In the genomic region with DNA sequence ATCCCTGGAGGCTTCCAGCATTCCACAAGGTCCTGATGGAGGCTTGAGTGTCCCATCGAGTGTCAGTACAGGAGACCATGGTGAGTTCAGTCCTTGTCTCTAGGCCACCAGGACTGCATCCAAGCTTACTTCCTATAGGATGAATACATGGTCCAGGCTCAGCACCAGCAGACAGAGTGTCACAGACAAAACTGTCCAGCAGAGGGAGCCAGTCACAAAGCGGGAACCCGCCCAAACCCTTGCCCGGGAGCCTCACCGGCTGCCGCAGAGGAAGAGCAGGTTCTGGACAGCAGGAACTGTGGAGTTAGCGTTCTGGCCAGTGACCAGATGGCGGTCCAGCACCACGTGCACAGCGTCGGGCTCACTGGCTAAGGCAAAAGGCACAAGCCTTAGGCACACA, we compare ENCODE assay signal across 8 mouse cellular contexts. TPM values are rescaled to one million over a fixed set of nuclear protein-coding genes. Genes with fewer than 3 reads are reported as not detected.
DNase-seq lines count a peak whose midpoint lies in the region; ATAC-seq and TF ChIP-seq lines count a peak whose summit lies in the region.

No protein-coding gene starts in this region.

- H3K4me2 ChIP-seq in forebrain, embryonic 16.5 days (ENCODE audit: low read length) = no peak overlapping the region; the same call in 1 of the 2 replicates
- 0 out of 2 replicates have a peak overlapping the region, but pooled peaks have one; percentile 23 for H3K4me2 ChIP-seq in neural tube, embryonic 15.5 days

- H3K27ac ChIP-seq in forebrain, embryonic 16.5 days (ENCODE audit: low read length) = no peak overlapping the region
- no peak overlapping the region for H3K27ac ChIP-seq in layer of hippocampus, adult 2 months
- H3K27ac ChIP-seq in neural tube, embryonic 15.5 days (replicated peaks) = no peak overlapping the region

- peak; percentile 98 for TF ChIP-seq CTCF in layer of hippocampus, adult 2 months (conservative IDR thresholded peaks at IDR 0.05)
- TF ChIP-seq CTCF in lung, adult 2 months (IDR thresholded peaks at IDR 0.05; ENCODE audit: insufficient read depth, low read length) = peak; percentile 89

- no peaks in the 10 kb centered on the region for H3K9me3 ChIP-seq in forebrain, embryonic 16.5 days (ENCODE audit: control insufficient read depth, low read length)
- H3K9me3 ChIP-seq in neural tube, embryonic 15.5 days (replicated peaks) = no peaks in the 10 kb centered on the region

- ATAC-seq in forebrain, embryonic 16.5 days = peak; percentile 67
- ATAC-seq in hematopoietic stem cell, adult 5-6 weeks (replicated peaks in 1 of 2; ENCODE audit: insufficient read depth in 1 of 2, low FRiP score in 2 of 2, low TSS enrichment in 1 of 2, low read depth in 1 of 2, poor library complexity in 2 of 2, severe bottlenecking in 2 of 2) = peak; percentile 83 to 84
- ATAC-seq in neural tube, embryonic 15.5 days (ENCODE audit: low FRiP score) = peak; percentile 40

- H3K4me3 ChIP-seq in forebrain, embryonic 16.5 days (replicated peaks; ENCODE audit: low read length) = no peak overlapping the region
- no peak overlapping the region for H3K4me3 ChIP-seq in layer of hippocampus, adult 2 months
- no peak overlapping the region for H3K4me3 ChIP-seq in lung, adult 2 months (replicated peaks; ENCODE audit: extremely low read depth, low read depth, low read length)
- H3K4me3 ChIP-seq in neural tube, embryonic 15.5 days (replicated peaks) = no peak overlapping the region

- 10% methylated on average over 11 of the region's 11 CpGs for WGBS in forebrain, embryonic 16.5 days
- WGBS in lung, adult 2 months = 5% methylated on average over 11 of the region's 11 CpGs
- 11% methylated on average over 11 of the region's 11 CpGs for WGBS in neural tube, embryonic 15.5 days

- H3K36me3 ChIP-seq in forebrain, embryonic 16.5 days (ENCODE audit: control insufficient read depth, insufficient read depth) = no peaks in the 10 kb centered on the region; the same call in none of the 2 replicates
- H3K36me3 ChIP-seq in neural tube, embryonic 15.5 days = peaks cover 37% of the 10 kb centered on the region

- peak overlapping the region; percentile 15; the same call in 1 of the 2 replicates for H3K9ac ChIP-seq in forebrain, embryonic 16.5 days (replicated peaks; ENCODE audit: low read depth, low read length)
- no peak overlapping the region for H3K9ac ChIP-seq in neural tube, embryonic 15.5 days (replicated peaks)

- TF ChIP-seq POLR2A in lung, adult 2 months (IDR thresholded peaks at IDR 0.05; ENCODE audit: borderline replicate concordance, extremely low read depth, low read depth, low read length) = no peak

- peak; percentile 85 for DNase-seq in ES-CJ7 (ENCODE audit: low read depth, low spot score)
- DNase-seq in cerebellum, adult 18-20 months = peak; percentile 95 to 97
- peak; percentile 82 to 87 for DNase-seq in layer of hippocampus, adult 2 months (ENCODE audit: low spot score in 2 of 2)
- DNase-seq in lung, adult 2 months = peak; percentile 87
- peak; percentile 92 for DNase-seq in testis, postnatal 10 days (ENCODE audit: low spot score)

- H3K4me1 ChIP-seq in forebrain, embryonic 16.5 days (replicated peaks; ENCODE audit: control insufficient read depth, insufficient read depth, low read length) = peaks cover 12% of the 10 kb centered on the region
- H3K4me1 ChIP-seq in lung, adult 2 months (ENCODE audit: control insufficient read depth, insufficient read depth, low read length) = 0 out of 2 replicates have a peak, but pooled peaks cover 2% of the 10 kb centered on the region
- H3K4me1 ChIP-seq in neural tube, embryonic 15.5 days = peaks cover 18% of the 10 kb centered on the region

- no peaks in the 10 kb centered on the region for H3K27me3 ChIP-seq in forebrain, embryonic 16.5 days (replicated peaks; ENCODE audit: control insufficient read depth, insufficient read depth, low read length)
- H3K27me3 ChIP-seq in neural tube, embryonic 15.5 days (replicated peaks) = no peaks in the 10 kb centered on the region

RNA-seq across cellular contexts. Expression of gene Gatd1, which starts 5.1 kb away (rescaled TPM):
- polyA plus RNA-seq in forebrain, embryonic 16.5 days (2015; fragmentation: Nextera tagmentation; extraction: Ambion mirVana) = 56.4 and 65.9 TPM in 2 replicates
- 18.4 and 20.4 TPM in 2 replicates for total RNA-seq in hematopoietic stem cell, adult 5-6 weeks (2017)
- 10 to 100 TPM; 42.1 to 45.1 TPM for total RNA-seq in layer of hippocampus, adult 2 months (2021)
- 57.1 and 64.8 TPM in 2 replicates for polyA plus RNA-seq in lung, adult 2 months (2012; rRNA removed)
- 49.3 and 50.4 TPM in 2 replicates for polyA plus RNA-seq in neural tube, embryonic 15.5 days (2015; fragmentation: Nextera tagmentation; extraction: Ambion mirVana)

RNA-seq across cellular contexts. Expression of gene Taldo1, which starts 16.8 kb away (rescaled TPM):
- polyA plus RNA-seq in forebrain, embryonic 16.5 days (2015; fragmentation: Nextera tagmentation; extraction: Ambion mirVana) = 342 and 375 TPM in 2 replicates
- total RNA-seq in hematopoietic stem cell, adult 5-6 weeks (2017) = 227 and 363 TPM in 2 replicates
- total RNA-seq in layer of hippocampus, adult 2 months (2021) = 100 to 1,000 TPM; 111 to 114 TPM
- polyA plus RNA-seq in lung, adult 2 months (2012; rRNA removed) = 145 and 204 TPM in 2 replicates
- 269 and 298 TPM in 2 replicates for polyA plus RNA-seq in neural tube, embryonic 15.5 days (2015; fragmentation: Nextera tagmentation; extraction: Ambion mirVana)

RNA-seq across cellular contexts. Expression of gene Cend1, which starts 20.5 kb away (rescaled TPM):
- polyA plus RNA-seq in forebrain, embryonic 16.5 days (2015; fragmentation: Nextera tagmentation; extraction: Ambion mirVana) = 52.4 and 70.3 TPM in 2 replicates
- not detected in 2 replicates for total RNA-seq in hematopoietic stem cell, adult 5-6 weeks (2017)
- 100 to 1,000 TPM; 251 to 263 TPM for total RNA-seq in layer of hippocampus, adult 2 months (2021)
- 0.38 and 0.56 TPM in 2 replicates for polyA plus RNA-seq in lung, adult 2 months (2012; rRNA removed)
- polyA plus RNA-seq in neural tube, embryonic 15.5 days (2015; fragmentation: Nextera tagmentation; extraction: Ambion mirVana) = 185 and 208 TPM in 2 replicates

RNA-seq across cellular contexts. Expression of gene Slc25a22, which starts 28.9 kb away (rescaled TPM):
- 88.4 and 111 TPM in 2 replicates for polyA plus RNA-seq in forebrain, embryonic 16.5 days (2015; fragmentation: Nextera tagmentation; extraction: Ambion mirVana)
- 8.0 and 9.7 TPM in 2 replicates for total RNA-seq in hematopoietic stem cell, adult 5-6 weeks (2017)
- total RNA-seq in layer of hippocampus, adult 2 months (2021) = 100 to 1,000 TPM; 338 to 343 TPM
- 47.3 and 48.6 TPM in 2 replicates for polyA plus RNA-seq in lung, adult 2 months (2012; rRNA removed)
- 76.7 and 88.8 TPM in 2 replicates for polyA plus RNA-seq in neural tube, embryonic 15.5 days (2015; fragmentation: Nextera tagmentation; extraction: Ambion mirVana)

RNA-seq across cellular contexts. Expression of gene Pidd1, which starts 35.0 kb away (rescaled TPM):
- polyA plus RNA-seq in forebrain, embryonic 16.5 days (2015; fragmentation: Nextera tagmentation; extraction: Ambion mirVana) = 7.9 and 9.9 TPM in 2 replicates
- total RNA-seq in hematopoietic stem cell, adult 5-6 weeks (2017) = 6.5 and 8.5 TPM in 2 replicates
- 1 to 10 TPM; 1.1 to 1.7 TPM for total RNA-seq in layer of hippocampus, adult 2 months (2021)
- 6.7 and 7.1 TPM in 2 replicates for polyA plus RNA-seq in lung, adult 2 months (2012; rRNA removed)
- 2.7 and 5.0 TPM in 2 replicates for polyA plus RNA-seq in neural tube, embryonic 15.5 days (2015; fragmentation: Nextera tagmentation; extraction: Ambion mirVana)

Comparison
In these comparisons a context has a peak if more than half of its experiments do, and no peak if none do; other contexts are left out.
1. RNA of gene Cend1, which starts 20.5 kb away (polyA plus RNA-seq): 185 to 208 TPM in neural tube, embryonic 15.5 days and 52.4 to 70.3 TPM in forebrain, embryonic 16.5 days; 0.38 to 0.56 TPM in lung, adult 2 months; every median in the first group is over 10 times any median in the second.
2. Peak in every context shown above with its lines, with median percentiles within 50 percentile points of each other: DNase-seq and ATAC-seq.